Mouse (Mus musculus) midbrain, postnatal 0 days (tissue): ENCODE measurements at regions not wholly inside any gene's neighbourhood (a gene's known extent, or its start where the extent isn't known, plus 50 kb on each side); places are given as distances from the start of the nearest gene placed in this dataset.

Experiments
- ATAC-seq: fragments of 200-750 bp; cut with Nextera tagmentation; 2 replicates; pipeline ENCODE4 v1.8.0; 2017; ENCODE audit warnings: moderate number of reproducible peaks, mild to moderate bottlenecking, moderate TSS enrichment, moderate library complexity; ENCODE audit not compliant: low FRiP score
- DNase-seq: peaks from one replicate; pipeline ENCODE4 v3.0.0-alpha.2; 2015; ENCODE audit warnings: low spot score
- H3K27ac ChIP-seq: fragments of 300-500 bp; sonication (generic); 2 replicates; pipeline ENCODE4 v1.5.1; 2014; ENCODE audit warnings: low read depth, mild to moderate bottlenecking, low read length, mixed read lengths
- H3K27me3 ChIP-seq: fragments of 300-500 bp; sonication (generic); 2 replicates; pipeline ENCODE4 v1.6.1; 2014; ENCODE audit warnings: low read length, control low read depth, mixed read lengths; ENCODE audit not compliant: insufficient read depth
- H3K36me3 ChIP-seq: fragments of 300-500 bp; sonication (generic); 2 replicates; pipeline ENCODE4 v1.6.1; 2014; ENCODE audit warnings: low read length, control low read depth, mixed read lengths; ENCODE audit not compliant: insufficient read depth
- H3K4me1 ChIP-seq: fragments of 300-500 bp; sonication (generic); 2 replicates; pipeline ENCODE4 v1.6.1; 2014; ENCODE audit warnings: mild to moderate bottlenecking, control low read depth, antibody characterized with exemption, low read length, mixed read lengths; ENCODE audit not compliant: insufficient read depth
- H3K4me2 ChIP-seq: fragments of 300-500 bp; sonication (generic); 2 replicates; pipeline ENCODE4 v1.6.1; 2014; ENCODE audit warnings: low read depth, mild to moderate bottlenecking, low read length, mixed read lengths; ENCODE audit not compliant: poor library complexity, severe bottlenecking
- H3K4me3 ChIP-seq: fragments of 300-500 bp; sonication (generic); 2 replicates; pipeline ENCODE4 v1.5.1; 2014; ENCODE audit warnings: low read depth, mild to moderate bottlenecking, low read length, moderate library complexity
- H3K9ac ChIP-seq: fragments of 300-500 bp; sonication (generic); replicated peaks from 2 replicates; pipeline ENCODE4 v1.6.1; 2014; ENCODE audit warnings: mild to moderate bottlenecking, low read length, moderate library complexity, mixed read lengths; ENCODE audit not compliant: poor library complexity, severe bottlenecking
- H3K9me3 ChIP-seq: fragments of 300-500 bp; sonication (generic); 2 replicates; pipeline ENCODE4 v1.6.1; 2016; ENCODE audit warnings: low read length, control low read depth
- CTCF ChIP-seq: IDR thresholded peaks from 2 replicates; pipeline ENCODE4 v1.5.1; 2016; ENCODE audit warnings: antibody characterized with exemption, mild to moderate bottlenecking
- WGBS: fragments of 180-500 bp; shearing (Covaris S2); extraction: QIAGEN DNeasy Blood & Tissue Kit; methylation state at CpG from one replicate; pipeline ENCODE4 v1.1.7; 2014; 5-methylcytosine and 5-hydroxymethylcytosine counted together

DNA sequence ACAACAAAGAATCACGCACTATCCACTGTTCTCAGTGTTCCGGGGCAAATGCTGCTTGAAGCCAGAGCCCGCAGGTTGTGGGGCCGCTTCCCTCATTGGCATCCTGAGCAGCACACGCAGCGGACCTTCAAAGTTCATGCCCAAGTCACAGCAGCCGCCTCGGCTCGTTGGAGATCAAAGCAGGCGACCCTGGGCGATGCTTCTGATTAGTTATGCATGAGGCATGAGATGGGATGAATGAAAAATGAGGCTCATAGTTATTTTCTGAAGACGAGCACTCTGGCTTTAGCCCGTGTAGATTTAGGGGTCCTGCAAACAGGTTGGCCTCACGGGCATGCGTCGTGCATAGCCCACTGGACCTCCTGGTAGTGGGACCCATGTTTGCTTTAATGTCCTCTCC, 252.5 kb upstream of the Sulf2 start:
- no peaks in the 10 kb centered on the region; the same call in 1 of the 2 replicates for H3K27me3 ChIP-seq
- no peak overlapping the region for H3K9ac ChIP-seq
- peaks cover 10% of the 10 kb centered on the region for H3K4me1 ChIP-seq
- H3K27ac ChIP-seq = no peak overlapping the region
- WGBS = 15% methylated on average over 16 of the region's 16 CpGs
- DNase-seq (no peak), ATAC-seq (0 out of 2 replicates have a peak, but pooled peaks have one; percentile 13)
- H3K9me3 ChIP-seq = no peaks in the 10 kb centered on the region
- H3K4me2 ChIP-seq = no peak overlapping the region
- H3K36me3 ChIP-seq = no peaks in the 10 kb centered on the region
- no peak for TF ChIP-seq CTCF
- H3K4me3 ChIP-seq = no peak overlapping the region

DNA sequence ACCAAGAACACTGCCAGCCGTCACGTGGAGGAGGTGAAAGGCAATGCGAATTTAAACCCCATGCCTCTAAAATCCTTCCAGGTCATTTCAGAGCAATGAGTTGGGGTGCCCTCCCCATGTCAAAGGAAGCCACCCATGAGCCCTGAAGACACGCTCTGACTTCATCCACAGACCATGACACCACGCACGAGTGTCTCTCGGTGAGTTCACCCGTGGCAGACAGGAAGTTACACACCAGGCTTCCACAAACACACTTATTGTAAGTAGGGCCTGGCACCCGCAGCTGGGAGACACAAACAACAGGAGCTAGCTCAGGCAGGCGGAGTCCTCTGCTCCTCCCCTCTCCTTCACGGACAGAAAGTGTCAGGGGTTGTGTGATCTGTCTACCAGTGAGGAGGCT, 251.4 kb upstream of the Sulf2 start:
- peaks cover 6% of the 10 kb centered on the region for H3K4me1 ChIP-seq
- no peak for DNase-seq
- H3K4me3 ChIP-seq = no peak overlapping the region
- 79% methylated on average over 11 of the region's 11 CpGs for WGBS
- TF ChIP-seq CTCF = no peak
- no peak overlapping the region for H3K27ac ChIP-seq
- no peaks in the 10 kb centered on the region; the same call in 1 of the 2 replicates for H3K27me3 ChIP-seq
- no peaks in the 10 kb centered on the region for H3K9me3 ChIP-seq
- no peak overlapping the region for H3K9ac ChIP-seq
- no peak overlapping the region for H3K4me2 ChIP-seq
- H3K36me3 ChIP-seq = no peaks in the 10 kb centered on the region
- ATAC-seq = no peak

DNA sequence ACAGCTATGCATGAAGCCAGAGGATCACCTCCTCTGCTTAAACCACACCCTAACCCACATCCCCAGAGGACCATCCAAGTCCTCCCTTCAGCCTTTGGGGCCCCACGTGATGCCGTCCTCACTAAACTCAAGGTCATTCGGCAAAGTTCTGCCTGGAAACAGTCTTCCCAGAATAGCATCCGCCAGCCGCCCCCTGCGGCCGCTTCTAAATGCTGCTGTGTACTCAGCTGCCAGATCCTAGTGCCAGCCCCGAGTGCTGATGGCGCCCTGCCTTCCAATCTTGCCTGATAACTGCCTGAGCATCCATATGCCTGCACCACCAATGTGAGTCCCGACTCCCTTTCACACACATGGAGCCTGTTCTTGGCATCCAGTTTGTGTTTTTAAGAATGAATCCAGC, 247.9 kb upstream of the Sulf2 start:
- H3K27ac ChIP-seq = no peak overlapping the region
- WGBS = 60% methylated on average over 10 of the region's 10 CpGs
- no peaks in the 10 kb centered on the region for H3K36me3 ChIP-seq
- no peak overlapping the region for H3K4me3 ChIP-seq
- peak; percentile 83 for DNase-seq
- H3K27me3 ChIP-seq = no peaks in the 10 kb centered on the region; the same call in 1 of the 2 replicates
- no peak overlapping the region for H3K9ac ChIP-seq
- no peak; the same call in 1 of the 2 replicates for TF ChIP-seq CTCF
- no peak overlapping the region for H3K4me2 ChIP-seq
- no peak for ATAC-seq
- peaks cover 6% of the 10 kb centered on the region for H3K4me1 ChIP-seq
- H3K9me3 ChIP-seq = no peaks in the 10 kb centered on the region

DNA sequence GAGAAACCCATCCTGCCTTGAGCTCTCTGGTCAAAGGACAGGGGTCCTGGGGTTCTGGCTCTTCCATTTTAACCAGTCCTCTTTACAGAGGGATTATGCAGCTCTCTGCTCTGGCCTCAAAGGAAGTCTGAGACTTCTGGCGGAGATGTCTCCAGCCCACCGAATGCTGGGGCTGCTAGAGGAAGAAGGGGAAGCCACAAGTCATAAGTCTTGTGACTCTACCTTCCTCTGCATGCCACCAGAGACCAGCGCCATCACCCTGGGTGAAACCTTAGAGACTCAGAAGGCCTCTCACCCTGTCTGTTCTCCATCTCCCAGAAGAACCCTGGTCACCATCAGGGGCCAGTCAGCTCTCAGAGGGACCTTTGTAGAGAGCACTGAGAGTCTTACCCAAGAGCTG, 246.4 kb upstream of the Sulf2 start:
- Histone ChIP-seq H3K27ac (no peak overlapping the region), H3K4me2 (no peak overlapping the region), H3K9me3 (no peaks in the 10 kb centered on the region), H3K36me3 (no peaks in the 10 kb centered on the region), H3K4me3 (no peak overlapping the region), H3K4me1 (peaks cover 6% of the 10 kb centered on the region; the same call in 1 of the 2 replicates), H3K27me3 (no peaks in the 10 kb centered on the region; the same call in 1 of the 2 replicates), H3K9ac (no peak overlapping the region)
- 88% methylated on average over 3 of the region's 3 CpGs for WGBS
- DNase-seq (no peak), ATAC-seq (no peak)
- TF ChIP-seq CTCF = no peak

DNA sequence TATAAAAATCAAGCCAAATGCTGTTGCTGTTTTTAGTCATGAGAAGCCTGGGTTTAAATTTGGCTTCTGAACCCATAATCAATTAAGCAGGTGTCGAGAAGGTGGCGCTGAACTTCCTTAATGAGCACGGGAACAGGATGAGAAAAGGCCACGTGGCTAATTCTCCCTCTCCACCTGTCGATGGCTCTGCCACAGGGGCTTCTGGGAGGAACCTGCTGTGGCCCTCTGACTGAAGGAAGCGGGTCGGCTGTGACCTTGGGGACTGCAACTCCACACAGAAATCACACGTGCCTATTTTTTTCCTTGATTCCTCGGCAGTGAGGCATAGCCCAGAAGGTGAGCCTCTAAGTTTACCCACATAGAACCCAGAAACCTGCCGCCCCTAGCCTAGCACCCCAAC, 244.8 kb upstream of the Sulf2 start:
- DNase-seq (no peak), ATAC-seq (no peak)
- no peaks in the 10 kb centered on the region for H3K27me3 ChIP-seq
- no peak overlapping the region for H3K4me2 ChIP-seq
- no peaks in the 10 kb centered on the region for H3K36me3 ChIP-seq
- no peaks in the 10 kb centered on the region for H3K9me3 ChIP-seq
- no peak for TF ChIP-seq CTCF
- 69% methylated on average over 10 of the region's 10 CpGs for WGBS
- H3K4me1 ChIP-seq = peaks cover 6% of the 10 kb centered on the region; the same call in 1 of the 2 replicates
- no peak overlapping the region for H3K9ac ChIP-seq
- H3K4me3 ChIP-seq = no peak overlapping the region
- H3K27ac ChIP-seq = no peak overlapping the region

DNA sequence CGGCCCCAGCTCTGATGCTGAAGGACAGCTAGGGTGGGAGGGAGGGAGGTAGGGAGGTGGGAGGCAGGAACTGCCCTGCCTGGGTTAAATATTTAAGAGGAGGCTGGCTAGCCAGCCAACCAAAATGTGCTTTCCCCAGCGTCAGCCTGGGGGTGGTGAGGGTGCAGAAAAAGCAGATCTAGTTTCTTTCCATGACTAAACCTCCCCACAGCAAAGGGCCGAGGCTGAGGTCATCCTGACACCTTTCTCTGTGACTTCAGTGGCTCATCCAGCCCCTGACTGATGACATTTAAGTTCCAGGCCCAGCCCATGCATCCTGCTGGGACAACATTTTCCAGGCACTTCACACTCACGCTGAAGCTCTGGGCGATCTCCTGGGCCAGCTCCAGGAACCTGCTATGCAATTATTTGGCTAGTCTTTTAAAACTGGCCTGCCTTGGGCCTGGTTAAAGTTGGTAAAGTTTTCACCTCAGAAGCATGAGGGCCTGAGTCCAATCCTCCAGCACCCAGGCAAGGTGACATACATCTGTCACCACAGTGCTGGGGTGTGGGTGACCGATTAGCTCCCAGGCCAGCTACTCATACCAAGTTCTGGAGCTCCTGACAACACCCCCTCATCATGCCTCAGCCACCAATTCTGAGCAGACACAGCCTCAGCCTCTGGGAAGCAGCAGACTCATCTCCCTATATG, 243.8 kb upstream of the Sulf2 start:
- no peak for DNase-seq
- no peak for ATAC-seq
- H3K36me3 ChIP-seq = no peaks in the 10 kb centered on the region
- no peak for TF ChIP-seq CTCF
- peaks cover 9% of the 10 kb centered on the region for H3K4me1 ChIP-seq
- no peak overlapping the region for H3K27ac ChIP-seq
- H3K27me3 ChIP-seq = no peaks in the 10 kb centered on the region
- H3K9ac ChIP-seq = no peak overlapping the region
- WGBS = 33% methylated on average over 6 of the region's 6 CpGs
- no peaks in the 10 kb centered on the region for H3K9me3 ChIP-seq
- H3K4me2 ChIP-seq = no peak overlapping the region
- no peak overlapping the region for H3K4me3 ChIP-seq
